Mouse (Mus musculus): Measurements from ENCODE around the gene Tlr7. TPM values are rescaled to one million over a fixed set of nuclear protein-coding genes. Genes with fewer than 3 reads are reported as not detected.

The Tlr7 gene
- 1.5 TPM in 2 replicates for polyA plus RNA-seq (2012; rRNA removed; ENCODE audit: low replicate concordance)

GRCm38 (mm10) chrX:167330399-167330798 is at the start of gene Tlr7:
TSS of gene Tlr7 (minus strand) at chrX:167330558.

GRCm38 (mm10) chrX:167264086-167264485 is 66.3 kb downstream of the Tlr7 start, which contains the start of gene Tlr8:
TSS of gene Tlr8 (minus strand) at chrX:167264329.

Other genes starting within 250 kb of the Tlr7 start
- gene Tmsb4x, start 121.2 kb downstream of the Tlr7 start, polyA plus RNA-seq (2012; rRNA removed; ENCODE audit: low replicate concordance): 467 and 728 TPM in 2 replicates
- gene Tlr8, start 66.2 kb downstream of the Tlr7 start, polyA plus RNA-seq (2012; rRNA removed; ENCODE audit: low replicate concordance): 2.2 and 3.2 TPM in 2 replicates
- 10.8 and 15.7 TPM in 2 replicates for gene Prps2, start 52.2 kb upstream of the Tlr7 start, polyA plus RNA-seq (2012; rRNA removed; ENCODE audit: low replicate concordance)

Data from subcutaneous adipose tissue, adult 2 months (tissue).